Mouse (Mus musculus): ENCODE data around the gene Rmdn2. TPM values are rescaled to one million over a fixed set of nuclear protein-coding genes. Genes with fewer than 3 reads are reported as not detected.

Gene Rmdn2
- polyA plus RNA-seq, 1 experiment from 2014 or later = 15.7 TPM

GRCm38 (mm10) chr17:79616621-79617020 lies 5.0 kb downstream of the Rmdn2 start:
- Histone ChIP-seq H3K9me3 (ENCODE audit: control insufficient read depth, low read length) (no peaks in the 10 kb centered on the region), H3K27ac (replicated peaks in 1 of 2; ENCODE audit: control insufficient read depth in 1 of 2, insufficient read depth in 1 of 2, low read depth in 2 of 2, low read length in 2 of 2) (no peak overlapping the region), H3K36me3 (ENCODE audit: control insufficient read depth, insufficient read depth, low read length) (peaks cover 3% of the 10 kb centered on the region; the same call in 1 of the 2 replicates), H3K4me1 (ENCODE audit: control insufficient read depth in 2 of 2, insufficient read depth in 2 of 2, low read length in 2 of 2) (peaks cover 4% of the 10 kb centered on the region in 2 experiments; a peak in 2 of 4 replicates), H3K27me3 (ENCODE audit: control insufficient read depth, insufficient read depth, low read length) (no peaks in the 10 kb centered on the region), H3K9ac (ENCODE audit: low read length) (no peak overlapping the region), H3K4me3 (ENCODE audit: control insufficient read depth in 1 of 2, insufficient read depth in 1 of 2, low read depth in 1 of 2, low read length in 2 of 2) (no peak overlapping the region), H3K4me2 (ENCODE audit: low read length) (no peak overlapping the region)
- no peak for ATAC-seq (ENCODE audit: insufficient number of reproducible peaks, insufficient read depth, low FRiP score, low read depth)
- WGBS = 77% methylated on average over 4 of the region's 4 CpGs

DNA sequence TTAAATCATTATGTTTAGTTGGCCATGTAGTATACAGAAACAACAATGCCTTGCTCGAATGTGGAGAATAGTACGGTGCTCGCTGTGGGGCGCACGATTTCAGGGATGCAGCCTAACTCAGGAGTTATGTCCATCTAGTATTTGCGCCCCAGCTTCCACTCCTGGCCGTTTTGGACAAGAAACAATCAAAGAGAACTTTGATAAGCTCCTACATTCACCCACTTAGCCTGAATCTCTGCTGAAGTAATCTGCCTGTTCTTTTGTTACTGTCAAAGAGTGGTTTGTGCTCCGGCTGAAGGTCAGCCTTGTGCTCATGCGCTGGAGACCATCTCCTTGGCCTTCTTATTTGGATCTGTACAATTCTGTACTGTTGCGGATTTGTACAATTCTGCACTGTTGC lies 6.8 kb downstream of the Rmdn2 start:
- H3K36me3 ChIP-seq (ENCODE audit: control insufficient read depth, insufficient read depth, low read length) = peaks cover 16% of the 10 kb centered on the region; the same call in 1 of the 2 replicates
- no peak for ATAC-seq (ENCODE audit: insufficient number of reproducible peaks, insufficient read depth, low FRiP score, low read depth)

DNA sequence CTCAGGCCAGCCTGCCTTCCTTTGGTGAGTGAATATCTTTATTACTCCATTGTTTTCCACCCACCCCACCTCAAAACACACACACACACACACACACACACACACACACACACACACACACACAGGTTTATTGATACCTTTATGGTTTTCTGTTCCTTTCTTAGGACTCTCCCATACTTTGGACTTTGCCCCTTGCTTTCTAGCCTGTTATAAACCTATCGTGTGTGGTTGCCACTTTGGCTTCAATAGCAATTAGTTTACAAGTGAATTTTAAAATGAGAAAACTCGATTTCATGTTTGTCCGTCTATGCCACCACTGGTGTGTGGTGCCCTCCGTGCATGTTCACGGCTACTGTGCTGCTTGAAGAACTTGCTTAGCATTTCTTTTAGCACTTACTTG lies 7.3 kb downstream of the Rmdn2 start:
- Histone ChIP-seq H3K4me1 (ENCODE audit: control insufficient read depth in 2 of 2, insufficient read depth in 2 of 2, low read length in 2 of 2) (peaks cover 4% of the 10 kb centered on the region in 2 experiments; a peak in 2 of 4 replicates), H3K9ac (ENCODE audit: low read length) (no peak overlapping the region), H3K4me3 (ENCODE audit: control insufficient read depth in 1 of 2, insufficient read depth in 1 of 2, low read depth in 1 of 2, low read length in 2 of 2) (no peak overlapping the region), H3K4me2 (ENCODE audit: low read length) (no peak overlapping the region), H3K27me3 (ENCODE audit: control insufficient read depth, insufficient read depth, low read length) (no peaks in the 10 kb centered on the region), H3K9me3 (ENCODE audit: control insufficient read depth, low read length) (no peaks in the 10 kb centered on the region), H3K27ac (replicated peaks in 1 of 2; ENCODE audit: control insufficient read depth in 1 of 2, insufficient read depth in 1 of 2, low read depth in 2 of 2, low read length in 2 of 2) (no peak overlapping the region), H3K36me3 (ENCODE audit: control insufficient read depth, insufficient read depth, low read length) (peaks cover 20% of the 10 kb centered on the region; the same call in 1 of the 2 replicates)
- 90% methylated on average over 5 of the region's 5 CpGs for WGBS
- no peak for ATAC-seq (ENCODE audit: insufficient number of reproducible peaks, insufficient read depth, low FRiP score, low read depth)

More for the DNA sequence above, 6.8 kb downstream of the Rmdn2 start:
- no peak overlapping the region for H3K4me2 ChIP-seq (ENCODE audit: low read length)
- no peak overlapping the region for H3K27ac ChIP-seq (replicated peaks in 1 of 2; ENCODE audit: control insufficient read depth in 1 of 2, insufficient read depth in 1 of 2, low read depth in 2 of 2, low read length in 2 of 2)
- no peak overlapping the region for H3K9ac ChIP-seq (ENCODE audit: low read length)
- peaks cover 4% of the 10 kb centered on the region in 2 experiments; a peak in 2 of 4 replicates for H3K4me1 ChIP-seq (ENCODE audit: control insufficient read depth in 2 of 2, insufficient read depth in 2 of 2, low read length in 2 of 2)
- H3K9me3 ChIP-seq (ENCODE audit: control insufficient read depth, low read length) = no peaks in the 10 kb centered on the region
- 77% methylated on average over 10 of the region's 10 CpGs for WGBS
- no peaks in the 10 kb centered on the region for H3K27me3 ChIP-seq (ENCODE audit: control insufficient read depth, insufficient read depth, low read length)
- H3K4me3 ChIP-seq (ENCODE audit: control insufficient read depth in 1 of 2, insufficient read depth in 1 of 2, low read depth in 1 of 2, low read length in 2 of 2) = no peak overlapping the region

DNA sequence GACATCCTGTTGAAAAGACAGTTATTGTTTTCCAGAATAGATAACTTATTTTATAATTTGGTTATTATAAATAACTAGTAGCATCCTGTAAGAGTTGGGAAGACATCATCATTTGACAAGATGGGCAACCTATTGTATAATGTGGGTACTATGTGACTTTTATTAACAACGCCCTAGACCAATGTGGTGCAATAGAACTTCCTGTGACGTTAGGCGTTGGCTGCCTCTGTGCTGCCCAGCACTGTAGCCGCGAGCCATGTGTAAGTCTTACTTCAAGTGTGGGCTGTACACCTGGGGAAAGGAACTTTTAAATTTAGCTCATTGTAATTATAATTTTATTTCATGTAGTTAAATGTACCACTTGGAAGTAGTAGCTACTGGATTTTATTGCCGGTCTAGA lies 10.4 kb downstream of the Rmdn2 start:
- no peak overlapping the region for H3K9ac ChIP-seq (ENCODE audit: low read length)
- no peaks in the 10 kb centered on the region for H3K27me3 ChIP-seq (ENCODE audit: control insufficient read depth, insufficient read depth, low read length)
- H3K4me3 ChIP-seq (ENCODE audit: control insufficient read depth in 1 of 2, insufficient read depth in 1 of 2, low read depth in 1 of 2, low read length in 2 of 2) = no peak overlapping the region
- H3K4me2 ChIP-seq (ENCODE audit: low read length) = no peak overlapping the region
- H3K9me3 ChIP-seq (ENCODE audit: control insufficient read depth, low read length) = no peaks in the 10 kb centered on the region
- no peak overlapping the region for H3K27ac ChIP-seq (replicated peaks in 1 of 2; ENCODE audit: control insufficient read depth in 1 of 2, insufficient read depth in 1 of 2, low read depth in 2 of 2, low read length in 2 of 2)
- H3K4me1 ChIP-seq (ENCODE audit: control insufficient read depth in 2 of 2, insufficient read depth in 2 of 2, low read length in 2 of 2) = peaks cover 0 to 2% of the 10 kb centered on the region in 2 experiments; a peak in 1 of 4 replicates
- ATAC-seq (ENCODE audit: insufficient number of reproducible peaks, insufficient read depth, low FRiP score, low read depth) = no peak
- peaks cover 24% of the 10 kb centered on the region; the same call in 1 of the 2 replicates for H3K36me3 ChIP-seq (ENCODE audit: control insufficient read depth, insufficient read depth, low read length)
- 95% methylated on average over 6 of the region's 6 CpGs for WGBS

DNA sequence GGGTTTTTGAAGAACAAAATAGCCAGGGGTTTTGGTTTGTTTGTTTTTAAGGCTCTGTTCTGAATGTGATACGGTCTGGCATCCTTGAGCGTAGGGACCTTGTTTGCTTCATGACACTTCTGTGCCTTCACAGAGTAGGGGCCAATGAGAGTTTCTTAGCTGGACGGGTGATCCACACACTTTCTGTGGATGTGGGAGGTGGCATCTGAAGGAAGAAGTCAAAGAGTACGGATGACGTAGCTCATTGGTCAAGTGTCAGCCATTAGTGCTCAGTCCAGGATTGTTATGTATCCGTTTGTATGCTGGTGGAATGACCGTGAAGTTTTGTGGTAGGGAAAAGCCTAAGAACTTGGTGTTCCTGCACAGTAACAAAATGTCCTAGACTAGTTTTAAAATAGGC lies 10.9 kb downstream of the Rmdn2 start:
- Histone ChIP-seq H3K4me3 (ENCODE audit: control insufficient read depth in 1 of 2, insufficient read depth in 1 of 2, low read depth in 1 of 2, low read length in 2 of 2) (no peak overlapping the region), H3K27me3 (ENCODE audit: control insufficient read depth, insufficient read depth, low read length) (no peaks in the 10 kb centered on the region), H3K27ac (replicated peaks in 1 of 2; ENCODE audit: control insufficient read depth in 1 of 2, insufficient read depth in 1 of 2, low read depth in 2 of 2, low read length in 2 of 2) (no peak overlapping the region), H3K4me2 (ENCODE audit: low read length) (no peak overlapping the region), H3K9me3 (ENCODE audit: control insufficient read depth, low read length) (no peaks in the 10 kb centered on the region), H3K4me1 (ENCODE audit: control insufficient read depth in 2 of 2, insufficient read depth in 2 of 2, low read length in 2 of 2) (peaks cover 0 to 2% of the 10 kb centered on the region in 2 experiments; a peak in 1 of 4 replicates), H3K9ac (ENCODE audit: low read length) (no peak overlapping the region), H3K36me3 (ENCODE audit: control insufficient read depth, insufficient read depth, low read length) (peaks cover 24% of the 10 kb centered on the region; the same call in 1 of the 2 replicates)
- WGBS = 90% methylated on average over 7 of the region's 7 CpGs
- no peak for ATAC-seq (ENCODE audit: insufficient number of reproducible peaks, insufficient read depth, low FRiP score, low read depth)

- Histone ChIP-seq H3K4me3 (ENCODE audit: control insufficient read depth in 1 of 2, insufficient read depth in 1 of 2, low read depth in 1 of 2, low read length in 2 of 2) (no peak overlapping the region), H3K9me3 (ENCODE audit: control insufficient read depth, low read length) (no peaks in the 10 kb centered on the region), H3K4me2 (ENCODE audit: low read length) (no peak overlapping the region), H3K4me1 (ENCODE audit: control insufficient read depth in 2 of 2, insufficient read depth in 2 of 2, low read length in 2 of 2) (no peaks in the 10 kb centered on the region), H3K9ac (ENCODE audit: low read length) (no peak overlapping the region), H3K27me3 (ENCODE audit: control insufficient read depth, insufficient read depth, low read length) (no peaks in the 10 kb centered on the region), H3K27ac (replicated peaks in 1 of 2; ENCODE audit: control insufficient read depth in 1 of 2, insufficient read depth in 1 of 2, low read depth in 2 of 2, low read length in 2 of 2) (no peak overlapping the region), H3K36me3 (ENCODE audit: control insufficient read depth, insufficient read depth, low read length) (peaks cover 24% of the 10 kb centered on the region; the same call in 1 of the 2 replicates)
- 85% methylated on average over 3 of the region's 3 CpGs for WGBS
- no peak for ATAC-seq (ENCODE audit: insufficient number of reproducible peaks, insufficient read depth, low FRiP score, low read depth)
Measured at GRCm38 (mm10) chr17:79623841-79624240, 12.2 kb downstream of the Rmdn2 start.

DNA sequence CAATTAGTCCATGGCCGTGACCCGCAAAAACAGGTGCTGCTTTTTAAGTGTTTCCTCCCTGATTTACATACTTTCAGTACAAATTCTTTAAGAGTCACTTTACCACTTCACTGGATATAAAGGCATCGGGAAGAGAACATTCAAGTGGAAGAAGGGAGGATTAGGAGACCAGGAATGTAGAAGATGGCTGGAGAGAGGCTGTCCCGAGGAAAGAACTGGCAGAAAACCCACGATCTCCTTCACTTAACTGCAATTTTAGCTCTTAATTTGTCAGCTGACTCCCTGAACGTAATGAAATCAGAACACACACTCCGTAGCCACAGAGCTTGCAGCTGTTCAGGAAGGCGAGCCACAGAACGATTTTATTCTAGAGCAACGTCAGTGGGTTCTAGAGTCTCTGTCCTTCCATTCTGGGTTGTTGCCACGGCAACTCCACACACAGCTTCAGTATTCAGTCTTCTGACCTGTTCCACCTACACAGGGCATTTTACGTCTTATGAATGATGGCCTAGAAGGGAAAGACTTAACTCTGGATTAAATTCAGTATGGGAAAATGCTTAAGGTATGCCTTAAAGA lies 14.7 kb downstream of the Rmdn2 start:
- WGBS = 84% methylated on average over 12 of the region's 12 CpGs
- H3K4me2 ChIP-seq (ENCODE audit: low read length) = no peak overlapping the region
- no peak overlapping the region for H3K4me3 ChIP-seq (ENCODE audit: control insufficient read depth in 1 of 2, insufficient read depth in 1 of 2, low read depth in 1 of 2, low read length in 2 of 2)
- no peak for ATAC-seq (ENCODE audit: insufficient number of reproducible peaks, insufficient read depth, low FRiP score, low read depth)
- H3K27me3 ChIP-seq (ENCODE audit: control insufficient read depth, insufficient read depth, low read length) = no peaks in the 10 kb centered on the region
- peaks cover 24% of the 10 kb centered on the region; the same call in 1 of the 2 replicates for H3K36me3 ChIP-seq (ENCODE audit: control insufficient read depth, insufficient read depth, low read length)
- no peaks in the 10 kb centered on the region for H3K4me1 ChIP-seq (ENCODE audit: control insufficient read depth in 2 of 2, insufficient read depth in 2 of 2, low read length in 2 of 2)
- H3K27ac ChIP-seq (replicated peaks in 1 of 2; ENCODE audit: control insufficient read depth in 1 of 2, insufficient read depth in 1 of 2, low read depth in 2 of 2, low read length in 2 of 2) = no peak overlapping the region
- no peak overlapping the region for H3K9ac ChIP-seq (ENCODE audit: low read length)
- no peaks in the 10 kb centered on the region for H3K9me3 ChIP-seq (ENCODE audit: control insufficient read depth, low read length)

- H3K36me3 ChIP-seq (ENCODE audit: control insufficient read depth, insufficient read depth, low read length) = no peaks in the 10 kb centered on the region
- no peak overlapping the region for H3K4me3 ChIP-seq (ENCODE audit: control insufficient read depth in 1 of 2, insufficient read depth in 1 of 2, low read depth in 1 of 2, low read length in 2 of 2)
- no peaks in the 10 kb centered on the region for H3K4me1 ChIP-seq (ENCODE audit: control insufficient read depth in 2 of 2, insufficient read depth in 2 of 2, low read length in 2 of 2)
- no peaks in the 10 kb centered on the region for H3K9me3 ChIP-seq (ENCODE audit: control insufficient read depth, low read length)
- H3K4me2 ChIP-seq (ENCODE audit: low read length) = no peak overlapping the region
- 81% methylated on average over 4 of the region's 4 CpGs for WGBS
- no peak overlapping the region for H3K9ac ChIP-seq (ENCODE audit: low read length)
- H3K27me3 ChIP-seq (ENCODE audit: control insufficient read depth, insufficient read depth, low read length) = no peaks in the 10 kb centered on the region
- H3K27ac ChIP-seq (replicated peaks in 1 of 2; ENCODE audit: control insufficient read depth in 1 of 2, insufficient read depth in 1 of 2, low read depth in 2 of 2, low read length in 2 of 2) = no peak overlapping the region
- ATAC-seq (ENCODE audit: insufficient number of reproducible peaks, insufficient read depth, low FRiP score, low read depth) = no peak
Measured at GRCm38 (mm10) chr17:79649893-79650292, 38.2 kb downstream of the Rmdn2 start.

All from heart, embryonic 14.5 days (tissue).